Mouse (Mus musculus): ENCODE measurements around the gene Mpnd. TPM values are rescaled to one million over a fixed set of nuclear protein-coding genes. Genes with fewer than 3 reads are reported as not detected.

Gene Mpnd
- polyA plus RNA-seq, 2 experiments from 2014 or later: 9.2 to 13.7 TPM

GRCm38 (mm10) chr17:55986030-55986961 lies 19.2 kb upstream of the Mpnd start, which contains the start of gene Fsd1:
Gene Fsd1, plus strand, starts transcription at chr17:55986509.
- ATAC-seq: no peak

- ATAC-seq: no peak
These were observed 15.1 kb upstream of the Mpnd start for GRCm38 (mm10) chr17:55990278-55990898.

GRCm38 (mm10) chr17:55996007-55996406 lies 9.5 kb upstream of the Mpnd start:
- ATAC-seq: no peak

- ATAC-seq: no peak
These were observed 5.6 kb upstream of the Mpnd start for GRCm38 (mm10) chr17:55999794-56000499.

- no peak for ATAC-seq
These were observed 2.5 kb upstream of the Mpnd start for GRCm38 (mm10) chr17:56003000-56003399.

- no peak for ATAC-seq
These were observed 1.4 kb downstream of the Mpnd start for GRCm38 (mm10) chr17:56006956-56007355.

GRCm38 (mm10) chr17:56007444-56008355 lies 2.2 kb downstream of the Mpnd start:
- peak; percentile 3 for ATAC-seq

- peak; percentile 88 for ATAC-seq
These were observed 3.0 kb downstream of the Mpnd start for GRCm38 (mm10) chr17:56008356-56009087.

- peak; percentile 84 for ATAC-seq
These were observed 3.8 kb downstream of the Mpnd start for GRCm38 (mm10) chr17:56009088-56009961.

GRCm38 (mm10) chr17:56009962-56010240 lies 4.4 kb downstream of the Mpnd start:
- no peak for ATAC-seq

- ATAC-seq: no peak
These were observed 4.7 kb downstream of the Mpnd start for GRCm38 (mm10) chr17:56010255-56010654.

GRCm38 (mm10) chr17:56010681-56011080 lies 5.2 kb downstream of the Mpnd start:
- ATAC-seq: no peak

GRCm38 (mm10) chr17:56011441-56011840 lies 5.9 kb downstream of the Mpnd start:
- no peak for ATAC-seq

GRCm38 (mm10) chr17:56015293-56015692 lies 9.8 kb downstream of the Mpnd start:
- ATAC-seq: no peak

- no peak for ATAC-seq
These were observed 10.9 kb downstream of the Mpnd start for GRCm38 (mm10) chr17:56016382-56016781.

GRCm38 (mm10) chr17:56016793-56017785 lies 11.6 kb downstream of the Mpnd start:
- no peak for ATAC-seq

- no peak for ATAC-seq
These were observed 12.3 kb downstream of the Mpnd start for GRCm38 (mm10) chr17:56017848-56018247.

- ATAC-seq: peak; percentile 37
These were observed 13.0 kb downstream of the Mpnd start for GRCm38 (mm10) chr17:56018347-56019131.
